Mouse (Mus musculus): ENCODE data around the gene Cdc42ep2. TPM values are rescaled to one million over a fixed set of nuclear protein-coding genes. Genes with fewer than 3 reads are reported as not detected.
"Not testable (repeated sequence)": the region's sequence is repeated elsewhere in the genome, so short reads cannot be mapped to it uniquely, and the experiment has no call there.

Gene Cdc42ep2
- total RNA-seq, 2 experiments from 2014 or later: 16.6 to 20.9 TPM

DNA sequence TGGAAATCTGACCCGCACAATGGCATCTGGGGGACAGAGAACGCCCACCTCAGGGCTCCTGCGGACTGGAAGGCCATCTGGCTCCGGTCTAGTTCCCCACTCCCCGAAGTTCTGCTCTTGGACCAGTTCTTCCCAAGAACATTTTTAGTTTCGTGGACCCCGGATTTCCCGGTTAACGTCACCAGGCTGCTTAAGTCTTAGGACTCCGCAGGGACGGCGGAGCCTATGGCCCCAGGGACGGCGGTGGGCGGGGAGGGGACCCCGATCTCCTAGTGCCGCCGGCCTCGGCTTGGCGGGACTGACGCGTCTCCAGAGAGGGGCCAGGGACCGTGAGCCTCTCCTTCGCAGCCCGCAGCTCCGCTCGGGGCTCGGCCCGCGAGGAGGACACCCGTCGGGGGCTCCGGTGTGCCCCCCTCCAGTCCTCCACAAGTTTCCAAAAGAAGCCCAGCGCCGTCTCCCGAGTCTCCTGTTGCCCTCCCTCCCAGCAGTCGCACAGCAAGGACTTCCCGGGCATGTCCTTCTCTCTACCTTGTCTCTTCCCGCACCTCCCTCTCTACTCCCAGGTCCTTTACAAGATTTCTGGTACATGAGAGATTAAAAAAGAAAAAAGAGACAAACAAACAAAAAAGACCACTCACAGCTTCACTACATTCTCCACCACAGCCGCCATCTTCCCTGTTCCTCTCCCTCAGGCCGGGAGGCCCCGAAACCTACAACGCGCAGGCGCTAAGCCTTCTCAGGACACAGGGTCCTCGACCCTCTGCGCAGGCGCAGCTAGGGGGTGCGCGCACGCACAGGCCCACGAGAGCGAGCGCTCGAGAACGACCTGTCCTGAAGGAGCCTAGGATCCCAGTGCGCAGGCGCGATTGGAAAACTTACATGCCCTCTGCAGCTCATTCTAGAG lies 12.3 kb downstream of the Cdc42ep2 start:
- DNase-seq: peak; percentile 99

DNA sequence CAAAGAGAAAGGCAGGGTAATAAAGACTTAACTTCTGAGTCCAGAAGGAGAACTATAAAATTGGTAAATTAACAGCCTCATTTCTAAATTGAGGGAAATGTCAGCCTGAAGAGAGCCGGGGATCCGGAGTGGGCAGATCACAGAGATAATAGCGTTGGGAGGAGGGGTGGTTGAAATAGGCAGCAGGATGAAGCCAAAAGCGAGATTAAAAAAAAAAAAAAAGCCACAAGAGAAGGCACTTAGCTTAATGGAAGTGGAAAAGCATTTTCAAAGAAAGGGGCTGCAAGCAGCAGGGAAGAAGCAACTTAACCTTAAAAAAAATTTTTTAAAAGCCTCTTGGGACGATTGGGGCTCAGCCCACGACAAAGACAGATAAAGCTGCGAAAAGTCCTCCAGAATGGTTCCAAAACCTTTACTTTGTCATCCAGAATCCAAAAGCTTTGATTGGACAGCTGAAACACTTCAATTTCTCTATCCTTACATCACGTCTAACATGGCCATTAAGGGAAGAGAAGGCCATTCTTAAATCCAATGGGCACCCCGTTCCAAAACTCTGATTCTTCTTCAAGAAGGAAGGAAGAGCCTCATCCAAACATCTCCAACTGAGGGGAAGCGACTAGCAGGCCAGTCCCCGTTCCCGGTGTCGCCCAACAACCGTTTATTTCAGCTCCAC lies 13.1 kb downstream of the Cdc42ep2 start:
- no peak for DNase-seq

GRCm38 (mm10) chr19:5910221-5910620 lies 14.4 kb downstream of the Cdc42ep2 start:
- DNase-seq: no peak

GRCm38 (mm10) chr19:5907275-5907674 lies 17.3 kb downstream of the Cdc42ep2 start:
- no peak for DNase-seq

- peak; percentile 92 for DNase-seq
Measured at GRCm38 (mm10) chr19:5894002-5894678, 30.5 kb downstream of the Cdc42ep2 start, which contains the start of gene Tigd3. Gene Tigd3, minus strand, starts transcription at chr19:5894149.

GRCm38 (mm10) chr19:5893282-5894001 lies 31.2 kb downstream of the Cdc42ep2 start:
- DNase-seq: no peak

DNA sequence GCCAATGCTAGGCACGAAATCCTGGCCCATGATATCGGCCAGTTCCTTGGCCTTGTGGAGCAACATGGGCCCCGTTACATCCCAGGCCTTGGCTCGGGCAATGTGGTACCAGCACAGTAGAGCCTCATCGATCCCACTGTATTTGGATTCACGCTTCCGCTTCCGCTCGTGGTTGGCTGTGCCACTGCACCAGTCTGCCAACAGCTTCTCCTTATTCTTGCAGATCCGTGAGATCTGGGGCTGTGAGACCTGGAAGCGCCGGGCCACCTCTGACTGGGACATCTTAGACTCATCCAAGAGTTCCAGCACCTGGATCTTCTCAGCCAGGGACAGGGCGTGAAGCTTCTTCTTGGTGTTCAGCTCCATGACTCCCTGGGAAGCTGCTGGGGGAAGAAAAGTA lies 31.9 kb downstream of the Cdc42ep2 start:
- no peak for DNase-seq

GRCm38 (mm10) chr19:5892262-5892661 lies 32.4 kb downstream of the Cdc42ep2 start:
- no peak for DNase-seq

DNA sequence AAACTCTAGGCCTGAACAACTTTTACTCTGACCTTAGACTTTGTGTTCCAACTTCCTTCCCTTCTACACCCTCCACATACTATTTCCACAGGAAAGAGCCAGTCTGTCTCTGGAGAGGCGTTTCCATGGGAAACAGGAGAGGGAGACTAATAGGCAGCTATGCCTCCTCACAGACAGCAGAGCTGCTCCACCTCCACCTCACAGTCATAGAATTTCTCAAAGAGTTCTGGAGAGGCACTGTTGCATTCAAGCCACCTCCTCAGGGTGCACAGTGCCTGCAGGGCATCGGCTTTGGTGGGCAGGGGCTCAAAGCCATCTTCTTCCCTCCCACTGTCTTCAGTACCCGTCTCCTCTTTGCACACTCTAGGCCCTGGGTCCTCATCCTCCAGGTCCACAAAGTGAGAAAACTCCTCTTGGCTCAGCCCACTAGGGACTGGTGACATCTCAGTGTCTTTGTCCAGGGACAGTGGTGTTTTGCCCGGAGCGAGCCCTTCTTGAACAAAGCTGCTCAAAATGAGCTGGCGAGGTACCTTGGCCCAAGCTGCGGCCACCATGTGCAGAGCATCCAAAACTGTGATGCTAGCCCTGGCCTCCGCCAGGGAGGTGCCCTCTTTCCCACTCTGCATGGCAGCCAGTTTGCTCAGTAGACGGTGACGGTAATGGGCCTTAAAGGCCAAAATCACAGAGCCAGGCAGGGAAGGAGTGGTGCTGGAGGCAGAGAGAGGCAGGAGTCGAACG lies 32.9 kb downstream of the Cdc42ep2 start:
- DNase-seq: no peak

DNA sequence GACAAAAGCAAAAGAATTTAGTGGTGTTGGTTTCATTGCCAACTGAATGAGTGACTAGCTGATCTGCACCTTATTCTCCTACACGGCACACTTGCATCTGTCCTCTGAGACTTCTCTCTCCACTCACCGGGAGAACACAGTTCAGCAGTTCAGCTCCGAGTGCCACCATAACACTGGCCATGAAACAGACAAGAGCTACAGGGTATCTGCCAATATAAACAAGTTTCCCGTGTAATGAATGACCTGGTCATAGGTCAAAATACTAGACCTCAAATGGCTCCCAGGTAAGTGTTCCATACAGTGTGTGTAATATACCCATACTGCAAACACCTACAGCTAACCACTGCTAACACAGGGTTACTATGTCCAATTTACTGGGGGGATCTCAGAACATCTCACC lies 35.4 kb downstream of the Cdc42ep2 start:
- no peak for DNase-seq

GRCm38 (mm10) chr19:5887234-5887815 lies 37.3 kb downstream of the Cdc42ep2 start:
- DNase-seq: no peak

DNA sequence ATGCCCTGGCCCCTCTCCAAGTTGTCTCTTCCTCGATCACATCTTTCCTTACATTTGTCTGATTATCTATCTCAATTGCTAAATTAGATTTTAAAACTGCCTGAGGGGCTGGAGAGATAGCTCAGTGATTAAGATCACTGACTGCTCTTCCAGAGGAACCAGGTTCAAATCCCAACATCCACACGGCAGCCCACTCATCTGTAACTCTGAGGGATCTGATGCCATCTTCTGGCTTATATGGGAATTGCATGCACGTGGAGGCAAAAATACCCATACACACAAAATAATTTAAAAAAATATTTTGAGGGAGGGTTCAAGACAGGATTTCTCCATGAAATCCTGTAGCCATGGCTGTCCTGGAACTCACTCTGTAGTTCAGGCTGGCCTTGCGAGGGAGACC lies 38.8 kb downstream of the Cdc42ep2 start:
- DNase-seq: no peak

- DNase-seq: no peak
Measured at GRCm38 (mm10) chr19:5883935-5884334, 40.7 kb downstream of the Cdc42ep2 start.

- DNase-seq: not testable (repeated sequence)
Measured at GRCm38 (mm10) chr19:5882079-5882478, 42.5 kb downstream of the Cdc42ep2 start.

GRCm38 (mm10) chr19:5881155-5881554 lies 43.5 kb downstream of the Cdc42ep2 start:
- no peak for DNase-seq

DNA sequence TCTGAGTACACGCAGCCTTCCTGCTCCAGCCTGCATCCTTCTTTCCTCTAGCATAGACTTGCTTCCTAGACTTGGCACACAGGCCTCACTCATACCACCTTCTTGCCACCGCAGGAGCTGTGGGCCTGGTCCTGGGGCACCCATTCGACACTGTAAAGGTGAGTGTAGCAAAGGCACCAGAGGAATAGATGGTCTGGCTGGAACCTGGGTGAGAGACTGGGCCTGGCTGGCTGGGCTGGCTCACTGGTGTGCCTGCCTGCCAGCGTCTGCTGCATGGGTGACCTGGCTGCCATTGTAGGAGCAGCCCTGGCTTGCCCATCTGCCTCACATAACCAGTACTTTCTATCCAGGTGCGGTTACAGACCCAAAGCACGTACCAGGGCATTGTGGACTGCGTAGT lies 44.9 kb downstream of the Cdc42ep2 start:
- no peak for DNase-seq

DNA sequence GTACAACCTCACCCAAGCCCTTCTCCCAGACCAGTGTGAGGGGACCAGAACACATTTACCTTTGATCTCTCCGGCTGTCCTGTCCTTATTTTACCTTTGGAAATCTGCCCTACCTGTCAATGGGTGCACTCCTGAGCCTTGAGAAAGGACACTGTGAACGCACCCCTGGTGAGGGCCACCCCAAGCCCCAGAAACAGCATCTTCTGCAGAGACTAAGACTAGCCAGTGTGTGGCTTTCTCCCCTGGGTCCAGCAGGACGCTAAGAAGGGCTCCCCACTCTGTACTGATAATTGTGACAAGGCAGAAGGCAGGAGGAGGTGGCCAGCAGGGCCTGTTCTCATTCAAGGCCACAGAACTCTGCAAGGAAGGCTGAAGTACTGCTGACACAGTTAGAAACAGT lies 45.7 kb downstream of the Cdc42ep2 start:
- DNase-seq: no peak

DNA sequence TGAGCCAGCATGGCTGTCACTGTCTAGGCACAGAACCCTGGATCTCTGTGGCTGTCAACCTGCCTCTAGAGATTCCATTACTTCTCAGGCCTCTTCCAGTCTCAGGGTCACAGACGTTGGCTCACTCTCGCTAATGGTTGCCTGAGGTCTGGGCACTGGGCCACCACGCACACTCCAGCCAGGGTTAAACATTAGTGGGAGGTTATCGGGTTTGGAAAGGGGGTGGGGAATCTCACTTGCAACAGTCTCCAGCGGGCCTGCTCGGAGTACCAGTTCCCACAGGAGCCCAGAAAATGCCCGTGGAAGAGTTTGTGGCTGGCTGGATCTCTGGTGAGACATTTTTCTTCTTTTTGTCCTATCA lies 46.3 kb downstream of the Cdc42ep2 start:
- no peak for DNase-seq

DNA sequence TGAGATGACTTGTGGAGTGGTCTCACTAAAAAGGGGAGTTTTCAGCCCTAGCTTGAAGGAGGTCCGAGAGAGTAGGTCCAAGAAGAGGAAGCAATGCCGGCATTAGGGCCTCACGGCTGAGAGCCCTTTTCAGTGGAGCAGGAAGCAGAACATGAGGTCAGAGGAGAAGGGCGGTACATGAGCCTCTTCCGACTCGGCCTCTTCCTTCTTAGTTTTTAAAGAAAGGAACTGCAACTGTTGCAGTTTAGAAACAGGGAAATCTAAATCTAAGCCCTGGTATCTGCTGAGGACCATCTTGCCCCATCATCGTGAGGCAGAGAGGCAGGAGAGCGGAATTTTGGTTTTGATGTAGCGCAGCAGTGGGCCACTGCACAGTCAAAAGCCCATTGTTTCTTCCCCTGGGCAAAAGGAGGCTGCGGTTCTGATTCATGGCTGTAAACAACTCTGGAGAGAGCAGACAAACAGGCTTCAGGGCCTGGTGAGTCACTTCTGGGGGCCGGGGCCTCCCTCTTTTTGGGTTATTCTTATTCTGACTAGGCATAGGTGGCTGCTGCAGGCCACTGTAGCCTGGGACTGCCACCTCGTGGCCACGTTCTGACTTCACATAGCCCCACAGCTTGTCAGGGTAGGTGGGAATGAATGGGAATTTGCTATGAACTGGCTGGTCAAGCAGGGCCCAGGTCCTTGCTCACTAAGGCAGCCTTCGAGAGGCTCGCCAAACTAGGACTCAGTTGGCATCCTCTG lies 46.8 kb downstream of the Cdc42ep2 start, which contains the start of gene Slc25a45:
Gene Slc25a45 (plus strand): TSS at position 191 of the 744 bp plus-strand sequence.
- peak; percentile 69 for DNase-seq

DNA sequence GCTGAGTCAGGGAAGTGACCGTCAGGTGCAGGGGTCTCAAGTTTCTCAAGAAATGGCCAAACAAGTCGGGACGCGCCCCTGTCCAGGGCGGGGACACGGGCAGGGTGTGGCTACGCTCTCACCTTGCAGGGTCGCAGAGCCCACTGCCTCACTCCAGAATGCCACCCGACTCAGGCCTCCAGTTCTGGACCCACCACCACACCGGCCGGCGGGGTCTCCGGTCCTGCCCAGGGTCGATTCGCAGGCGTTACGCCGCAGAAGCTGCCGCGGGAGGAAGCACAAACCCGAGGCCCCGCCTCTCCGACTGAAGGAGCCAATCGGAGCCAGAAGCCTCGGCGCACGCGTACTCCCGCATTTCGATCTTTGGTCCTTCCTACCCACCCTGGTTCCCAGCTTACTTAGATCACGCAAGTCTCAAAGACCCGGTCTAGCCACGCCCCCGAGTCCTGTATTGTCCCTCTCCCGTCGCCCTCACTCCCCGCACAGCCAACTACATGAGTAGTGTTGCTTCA lies 49.6 kb downstream of the Cdc42ep2 start, which contains the start of gene Frmd8:
Gene Frmd8 (minus strand): TSS at position 306 of the 512 bp plus-strand sequence.
- peak; percentile 92 for DNase-seq

All from gastrocnemius, postnatal 10 days (tissue).